Mouse (Mus musculus) kidney, adult 8-10 months (tissue): ENCODE measurements around the gene Ccdc136.
"Not testable (repeated sequence)": the region's sequence is repeated elsewhere in the genome, so short reads cannot be mapped to it uniquely, and the experiment has no call there.

ENCODE experiments used
- DNase-seq, 2 experiments: peaks; one replicate each; pipeline ENCODE4 v3.0.0; 2022

Ccdc136 gene

DNA sequence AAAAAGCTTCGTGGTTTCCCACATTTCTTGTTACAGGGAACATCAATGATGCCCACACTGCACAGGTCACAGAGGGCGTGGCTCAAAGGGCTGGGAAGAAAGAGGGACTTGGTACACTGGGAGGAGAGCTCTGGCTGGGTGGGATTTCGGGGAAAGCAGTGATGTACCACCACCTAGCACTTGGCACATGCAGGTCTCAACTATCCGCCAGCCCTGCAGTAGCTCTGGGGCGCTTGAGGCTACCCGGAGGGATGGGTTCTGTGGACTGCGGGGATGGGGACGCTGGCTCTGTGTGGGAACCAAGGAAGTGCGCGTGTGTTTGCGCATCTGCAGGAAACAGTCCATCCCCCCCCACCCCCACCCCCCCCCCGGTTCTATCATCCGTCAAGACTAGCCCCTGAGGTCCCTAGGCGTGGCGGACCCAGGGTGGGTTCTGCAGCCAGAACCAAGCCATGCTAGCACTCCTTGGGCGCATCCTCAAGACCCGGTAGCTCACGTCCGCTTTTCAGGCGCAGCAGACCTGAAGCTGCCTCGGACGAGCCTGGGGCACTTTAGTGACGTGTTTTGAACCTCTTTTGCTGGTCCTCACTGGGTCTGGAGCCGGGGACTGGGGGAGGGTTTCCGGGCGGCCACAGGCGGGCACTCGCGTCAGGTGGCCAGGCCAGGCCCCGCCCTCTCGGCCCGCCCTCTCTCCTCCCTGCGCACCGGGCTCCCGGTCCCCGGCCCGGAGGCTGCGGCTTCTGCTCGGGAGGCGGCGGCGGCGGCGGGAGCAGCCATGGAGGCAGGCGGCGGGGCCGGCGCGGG lies at the start of gene Ccdc136:
TSS of gene Ccdc136 (plus strand) at position 400 of the 804 bp plus-strand sequence.
- peak; percentile 65 to 73 for DNase-seq

DNA sequence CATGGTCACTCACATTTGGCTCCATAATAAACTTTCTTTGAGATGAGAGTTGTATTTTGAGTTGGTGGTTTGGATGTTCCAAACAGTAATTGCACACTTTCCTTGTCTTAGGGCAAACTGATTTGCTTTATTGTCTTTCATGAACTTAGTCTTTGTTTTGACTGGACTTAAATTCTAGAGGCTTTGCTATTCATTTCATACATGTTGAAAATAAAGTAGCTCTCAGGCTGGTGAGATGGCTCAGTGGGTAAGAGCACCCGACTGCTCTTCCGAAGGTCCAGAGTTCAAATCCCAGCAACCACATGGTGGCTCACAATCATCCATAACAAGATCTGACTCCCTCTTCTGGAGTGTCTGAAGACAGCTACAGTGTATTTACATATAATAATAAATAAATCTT lies 49.6 kb upstream of the Ccdc136 start:
- not testable (repeated sequence) for DNase-seq

- no peak for DNase-seq
Observed at GRCm38 (mm10) chr6:29347189-29347588, 48.9 kb upstream of the Ccdc136 start.

DNA sequence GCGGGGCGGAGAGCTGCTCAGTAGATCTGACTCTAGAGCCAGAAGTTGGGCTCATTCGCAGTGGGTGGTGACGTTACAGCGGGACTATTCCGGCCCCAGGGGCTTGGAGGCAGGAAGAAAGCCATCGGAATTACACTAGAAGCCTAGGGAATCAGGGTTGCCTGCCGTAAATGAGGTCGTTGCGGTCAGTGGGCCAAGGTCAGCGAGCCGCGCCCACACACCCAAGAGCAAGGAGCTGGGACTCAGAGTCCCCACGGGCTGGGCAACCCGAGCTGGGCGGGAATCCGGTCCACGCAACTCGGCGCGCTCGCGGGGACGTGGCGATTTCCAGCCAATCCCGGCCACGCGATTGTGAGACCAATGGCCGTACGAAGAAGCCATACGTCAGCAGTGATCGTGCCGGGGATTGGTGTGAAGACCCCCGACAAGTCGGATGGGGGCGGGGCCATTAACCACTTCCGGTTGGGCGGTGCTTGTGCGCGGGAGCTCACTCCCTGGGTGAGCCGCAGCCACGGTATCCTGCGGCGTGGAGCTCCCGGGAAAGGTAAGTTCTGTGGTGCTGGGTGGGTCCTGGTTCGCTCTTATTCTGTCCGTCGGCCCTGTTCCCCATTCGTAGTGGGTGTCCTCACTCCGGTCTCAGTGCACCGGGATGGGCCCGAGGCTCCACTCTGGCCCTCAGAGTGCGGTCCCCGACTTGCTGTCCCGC lies 48.3 kb upstream of the Ccdc136 start, which contains the start of gene Calu:
TSS of gene Calu (plus strand) at position 405 of the 706 bp plus-strand sequence.
- DNase-seq, result peak; percentile 99 to 100

GRCm38 (mm10) chr6:29348371-29348724 lies 47.8 kb upstream of the Ccdc136 start:
- DNase-seq, result no peak

DNA sequence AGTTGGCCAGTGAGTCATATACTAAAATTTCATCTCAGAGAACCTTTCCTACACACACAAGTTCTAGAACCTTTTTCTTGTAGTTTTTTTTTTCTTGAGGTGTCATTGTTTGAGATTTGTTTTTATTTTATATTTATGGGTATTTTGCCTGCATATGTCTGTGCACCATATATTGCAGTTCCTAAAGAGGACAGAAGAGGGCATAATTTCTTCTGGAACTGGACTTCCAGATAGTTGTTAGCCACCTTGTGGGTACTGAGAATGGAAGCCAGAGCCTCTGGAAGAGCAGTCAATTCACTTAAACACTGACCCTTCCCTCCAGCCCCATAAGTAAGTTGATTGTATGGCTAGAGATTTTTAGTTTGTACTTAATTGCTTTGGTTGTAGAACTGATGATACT lies 44.5 kb upstream of the Ccdc136 start:
- DNase-seq, result no peak

DNA sequence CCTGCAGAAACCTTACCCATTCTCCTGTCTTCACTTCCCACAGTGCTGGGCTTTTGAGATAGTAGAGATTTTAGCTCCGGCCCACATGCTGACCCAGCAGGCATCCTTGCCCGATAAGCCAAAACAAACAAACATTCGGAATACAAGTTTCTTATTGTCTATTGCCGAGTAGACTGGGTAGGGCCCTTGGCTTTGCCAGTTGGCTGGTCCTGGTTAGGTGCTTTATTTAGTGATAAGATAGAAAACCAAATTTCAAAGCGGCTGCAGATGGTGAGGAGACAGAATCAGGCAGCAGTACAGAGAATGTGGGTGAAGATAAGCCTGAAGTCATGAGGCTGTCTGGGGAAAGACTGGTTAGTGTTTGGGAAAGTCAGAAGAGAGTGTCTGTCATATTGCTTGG lies 43.3 kb upstream of the Ccdc136 start:
- no peak for DNase-seq

DNA sequence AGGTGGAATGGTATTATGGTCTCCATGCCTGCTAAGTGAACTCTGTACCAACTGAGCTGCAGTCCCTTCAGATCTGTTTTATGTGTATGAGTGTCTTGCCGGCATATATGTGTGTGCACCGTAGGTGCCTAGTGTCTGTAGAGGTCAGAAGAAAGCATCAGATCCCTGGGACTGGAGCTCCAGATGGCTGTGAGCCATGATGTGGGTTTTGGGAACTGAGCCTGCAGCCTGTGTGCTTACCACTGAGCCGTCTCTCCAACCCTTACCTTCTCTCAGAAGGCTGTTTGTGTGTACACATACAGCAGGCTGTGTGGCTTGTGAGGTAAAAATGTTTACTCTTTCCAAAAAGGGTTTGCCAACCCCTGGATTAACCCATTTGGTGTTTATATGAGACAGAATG lies 36.7 kb upstream of the Ccdc136 start:
- DNase-seq, result no peak

- DNase-seq, result no peak
Observed at GRCm38 (mm10) chr6:29360211-29360610, 35.9 kb upstream of the Ccdc136 start.

DNA sequence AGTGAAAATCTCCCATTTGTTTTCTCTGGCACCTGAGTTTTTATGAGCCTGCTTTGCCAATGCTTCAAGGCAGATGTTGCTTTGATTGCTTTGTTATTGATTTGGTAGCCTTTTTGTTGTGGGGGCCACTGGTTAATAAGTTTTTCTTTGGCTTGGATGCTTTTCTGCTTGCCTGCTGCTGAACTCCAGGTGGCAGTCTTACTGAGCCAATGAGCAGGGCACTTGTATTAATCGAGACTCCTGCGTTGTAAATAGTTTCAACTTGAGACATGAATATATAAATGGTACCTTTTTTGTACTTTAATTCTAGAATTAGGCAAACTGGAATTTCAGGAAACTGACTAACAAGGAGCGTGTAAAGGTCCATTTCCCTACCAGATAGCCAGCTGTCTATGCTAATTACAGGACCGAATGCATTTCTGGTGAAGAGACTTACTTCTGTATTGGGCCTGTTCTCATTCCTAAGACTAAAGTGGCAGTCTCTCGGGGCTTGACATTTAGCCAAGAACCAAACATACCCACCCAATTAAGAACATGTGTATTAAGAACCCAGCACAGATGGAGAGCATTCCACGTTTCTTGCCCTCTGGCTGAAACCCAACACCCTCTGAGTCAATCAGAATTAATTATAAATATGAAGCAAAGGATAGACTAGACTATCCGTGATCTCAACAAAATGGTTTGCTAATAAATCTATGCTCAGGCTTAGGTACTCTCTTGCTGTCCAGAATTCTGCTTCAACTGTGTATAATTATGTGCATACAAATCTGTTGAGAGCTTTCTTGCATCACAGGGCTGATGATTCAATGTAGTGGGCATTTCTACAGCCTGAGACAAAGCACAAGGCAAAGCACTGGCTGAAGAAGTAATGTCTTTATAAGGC lies 33.6 kb upstream of the Ccdc136 start:
- DNase-seq, result no peak

DNA sequence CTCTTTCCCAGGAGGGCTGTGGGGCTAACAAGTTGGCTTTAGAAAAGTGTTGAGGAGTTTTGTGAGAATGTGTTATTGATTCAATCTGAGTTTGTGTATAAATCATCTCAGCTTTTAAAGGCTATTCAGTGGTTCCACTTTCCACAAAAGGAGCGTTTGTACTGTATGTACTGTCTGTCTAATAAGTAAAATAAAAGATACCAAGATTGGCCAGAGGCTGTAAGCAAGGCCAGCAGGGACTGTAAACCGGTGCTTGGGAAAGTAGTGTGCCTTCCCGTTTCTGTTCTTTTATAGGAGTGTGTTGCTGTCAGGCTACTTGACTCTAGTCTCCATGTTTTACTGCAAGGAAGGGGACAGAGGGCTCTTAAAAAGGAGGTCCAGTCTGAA lies 33.0 kb upstream of the Ccdc136 start:
- DNase-seq, result no peak

GRCm38 (mm10) chr6:29365277-29365676 lies 30.8 kb upstream of the Ccdc136 start:
- no peak for DNase-seq

DNA sequence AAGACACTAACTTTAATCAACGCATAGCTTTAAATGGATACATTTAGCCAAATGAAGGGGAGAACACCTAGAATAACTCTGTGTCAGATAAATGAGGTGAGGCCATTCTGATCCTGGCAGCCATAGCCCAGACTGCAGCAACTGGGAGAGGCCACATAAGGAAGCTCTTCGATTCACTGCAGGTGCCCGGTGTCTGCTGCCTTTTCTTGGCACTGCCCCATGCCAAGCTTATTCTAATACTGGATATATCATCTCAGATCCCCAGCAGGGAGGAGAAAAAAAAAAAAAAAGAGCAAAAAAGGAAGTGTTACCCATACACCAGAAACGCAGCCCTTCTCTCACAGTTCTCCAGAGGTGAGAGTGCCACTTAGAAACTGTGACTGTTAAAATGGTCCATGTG lies 18.7 kb upstream of the Ccdc136 start:
- no peak for DNase-seq

GRCm38 (mm10) chr6:29378678-29379077 lies 17.4 kb upstream of the Ccdc136 start:
- no peak for DNase-seq

DNA sequence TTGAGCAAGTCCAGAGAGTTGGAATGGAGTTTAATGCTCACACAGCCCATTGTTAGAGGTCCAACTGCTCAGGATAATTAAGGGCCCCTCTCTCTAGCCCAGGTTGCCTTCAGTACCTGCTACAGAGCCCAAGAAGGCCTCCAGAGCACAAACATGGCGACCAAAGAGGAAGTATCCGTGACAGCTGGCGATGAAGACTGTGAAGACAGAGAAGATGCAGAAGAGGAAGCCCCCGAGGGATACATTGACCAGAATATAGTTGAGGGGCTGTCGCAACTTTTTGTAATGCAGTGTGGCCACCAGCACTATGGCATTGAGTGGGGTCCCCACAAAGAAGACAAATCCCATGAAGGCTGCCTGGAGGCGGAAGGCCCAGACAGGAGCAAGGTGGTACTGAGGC lies 16.2 kb upstream of the Ccdc136 start:
- DNase-seq, result no peak

- no peak for DNase-seq
Observed at GRCm38 (mm10) chr6:29382442-29382841, 13.7 kb upstream of the Ccdc136 start.

DNA sequence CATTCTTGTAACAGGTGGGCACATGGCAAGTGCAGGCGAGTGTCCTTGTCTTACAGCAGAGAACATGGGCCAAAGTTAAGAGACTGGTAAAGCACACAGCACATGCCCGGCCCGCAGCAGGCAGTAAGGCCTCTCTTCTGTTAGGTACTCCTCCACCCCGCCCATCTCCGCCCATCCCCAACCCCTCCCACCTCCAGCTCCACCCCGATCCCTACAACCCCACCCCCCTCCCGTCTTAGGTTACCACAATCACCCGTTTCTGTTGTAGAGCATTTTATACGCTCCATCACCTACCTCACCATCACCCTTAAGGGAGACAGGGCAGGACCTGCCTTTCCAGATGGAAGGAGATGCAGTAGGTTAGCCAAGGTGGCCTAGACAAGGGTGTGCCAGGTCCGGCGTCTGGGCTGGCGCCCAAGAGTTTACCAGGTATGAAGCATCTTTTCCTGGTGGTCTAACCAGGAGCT lies 8.0 kb upstream of the Ccdc136 start, which contains the start of gene Opn1sw:
TSS of gene Opn1sw (minus strand) at position 417 of the 467 bp plus-strand sequence.
- no peak for DNase-seq

DNA sequence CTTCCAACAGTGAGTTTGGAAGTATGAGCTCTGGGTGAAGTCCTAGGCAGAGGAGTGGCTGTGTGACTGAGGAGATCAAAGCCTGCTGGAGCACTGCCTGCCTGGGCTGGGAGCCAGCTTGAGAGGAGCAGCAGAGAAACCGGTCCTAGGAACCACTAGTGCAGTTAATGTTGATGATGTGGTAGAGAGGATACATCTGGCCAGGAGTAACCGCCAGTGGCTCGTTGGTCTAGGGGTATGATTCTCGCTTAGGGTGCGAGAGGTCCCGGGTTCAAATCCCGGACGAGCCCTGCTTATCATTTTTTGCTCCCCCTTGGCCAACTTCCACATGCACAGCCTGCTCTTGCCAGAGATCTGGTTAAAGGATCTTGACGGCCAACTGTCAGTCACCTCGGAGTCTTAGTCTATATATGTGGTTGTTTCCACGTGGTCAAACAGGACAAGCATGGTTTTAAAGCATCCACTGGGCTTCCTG lies 7.5 kb upstream of the Ccdc136 start:
- peak; percentile 87 to 89 for DNase-seq

DNA sequence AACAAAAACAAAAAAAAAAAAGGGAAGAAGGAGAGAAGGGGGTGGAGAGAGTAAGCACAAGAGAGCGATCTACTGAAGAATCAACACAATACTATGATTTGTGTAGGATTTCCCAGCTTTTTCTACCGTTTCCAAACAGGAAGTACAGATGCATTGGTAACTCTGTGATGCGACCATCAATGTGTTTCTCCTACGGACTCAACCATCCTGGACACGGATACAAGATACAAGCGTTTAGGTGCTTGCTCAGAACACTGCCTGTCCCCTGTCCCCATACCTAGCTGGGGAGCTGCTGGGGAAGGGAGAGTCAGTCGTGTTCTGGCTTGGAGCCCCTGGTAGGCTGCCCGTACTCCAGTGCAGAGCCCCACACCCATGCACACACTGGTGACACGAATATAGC lies 6.7 kb upstream of the Ccdc136 start:
- no peak for DNase-seq

DNA sequence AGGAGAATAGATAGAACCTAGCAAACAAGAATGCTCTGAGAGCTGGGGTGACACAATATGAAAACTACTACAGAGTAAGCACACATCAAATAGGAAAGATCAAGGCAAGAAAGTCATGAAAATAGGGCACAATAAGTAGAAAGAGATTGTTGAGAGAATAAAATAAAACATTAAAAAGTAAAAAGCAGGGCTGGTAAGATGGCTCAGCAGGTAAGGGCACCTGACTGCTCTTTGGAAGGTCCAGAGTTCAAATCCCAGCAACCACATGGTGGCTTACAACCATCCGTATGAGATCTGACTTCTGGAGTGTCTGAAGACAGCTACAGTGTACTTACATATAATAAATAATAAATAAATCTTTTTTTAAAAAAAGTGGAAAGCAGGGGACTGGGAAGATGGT lies 5.6 kb upstream of the Ccdc136 start:
- DNase-seq, result not testable (repeated sequence)

DNA sequence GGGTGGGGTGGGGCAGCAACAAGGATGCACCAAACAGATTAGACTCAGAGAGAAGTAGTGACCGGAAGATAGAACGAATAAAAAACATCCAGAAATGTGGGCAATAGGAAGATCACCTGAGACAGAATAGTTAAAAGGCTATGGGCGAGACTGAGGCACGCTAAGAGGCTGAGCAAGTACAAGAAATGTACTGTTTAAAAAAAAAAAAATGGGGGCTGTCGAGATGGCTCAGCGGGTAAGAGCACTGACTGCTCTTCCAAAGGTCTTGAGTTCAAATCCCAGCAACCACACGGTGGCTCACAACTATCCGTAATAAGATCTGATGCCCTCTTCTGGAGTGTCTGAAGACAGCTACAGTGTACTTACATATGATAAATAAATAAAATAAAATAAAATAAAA lies 4.9 kb upstream of the Ccdc136 start:
- DNase-seq, result not testable (repeated sequence)

- no peak for DNase-seq
Observed at GRCm38 (mm10) chr6:29391802-29392201, 4.3 kb upstream of the Ccdc136 start.

GRCm38 (mm10) chr6:29394286-29394685 lies 1.8 kb upstream of the Ccdc136 start:
- DNase-seq, result no peak
